21 mouse cellular contexts compared by ENCODE assay signal in the genomic region with DNA sequence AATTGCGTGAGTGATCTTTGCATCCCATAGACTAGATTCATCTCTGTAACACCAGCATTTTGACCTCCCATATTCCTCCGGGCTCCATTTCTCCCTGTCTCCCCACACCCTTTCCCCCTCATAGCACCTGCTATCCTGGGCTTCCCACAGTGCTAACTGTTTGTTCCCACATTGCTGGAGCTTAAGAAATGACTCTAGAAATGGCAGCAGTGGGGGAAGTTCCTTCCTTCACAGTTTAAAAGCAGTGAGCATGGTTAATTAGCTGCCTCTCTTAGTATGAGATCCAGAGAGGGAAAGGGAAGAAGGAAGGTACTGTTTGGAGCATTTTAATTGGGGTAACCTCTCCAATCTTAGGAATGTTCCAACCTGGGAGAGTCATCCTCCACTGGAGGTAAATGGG.
DNase-seq lines count a peak whose midpoint lies in the region; ATAC-seq lines count a peak whose summit lies in the region.
"Had no signal": no experiment of that assay in that cellular context is flagged by ENCODE, and none has a peak within 500 bp of the region (broad histone marks: within the 10 kb centered on the region; RNA-seq: fewer than 3 reads in every experiment).

No protein-coding gene starts in this region.

- no peaks in the 10 kb centered on the region for H3K4me1 ChIP-seq in hindbrain, embryonic 16.5 days (ENCODE audit: control insufficient read depth, insufficient read depth, low read depth, low read length)
- no peaks in the 10 kb centered on the region for H3K4me1 ChIP-seq in hindbrain, embryonic 14.5 days (replicated peaks; ENCODE audit: control insufficient read depth, insufficient read depth, low read length)
- H3K4me1 ChIP-seq: embryonic facial prominence, embryonic 15.5 days; heart, embryonic 10.5 days; hindbrain, embryonic 12.5 days had no signal

- peak overlapping the region; percentile 17; the same call in 1 of the 2 replicates for H3K27ac ChIP-seq in hindbrain, embryonic 16.5 days (ENCODE audit: low read depth, low read length)
- no peak overlapping the region for H3K27ac ChIP-seq in hindbrain, embryonic 14.5 days
- H3K27ac ChIP-seq: embryonic facial prominence, embryonic 15.5 days; forebrain, embryonic 10.5 days; heart, embryonic 10.5 days; hindbrain, embryonic 12.5 days had no signal

- no peak overlapping the region for H3K4me3 ChIP-seq in hindbrain, embryonic 16.5 days (ENCODE audit: low read length)
- H3K4me3 ChIP-seq in hindbrain, embryonic 14.5 days (replicated peaks; ENCODE audit: low read length): no peak overlapping the region
- H3K4me3 ChIP-seq: embryonic facial prominence, embryonic 15.5 days; erythroblast, embryonic 14.5 days; forebrain, embryonic 10.5 days; heart, embryonic 10.5 days; hindbrain, embryonic 12.5 days had no signal

- H3K9ac ChIP-seq in hindbrain, embryonic 16.5 days (ENCODE audit: low read depth, low read length): no peak overlapping the region
- H3K9ac ChIP-seq in hindbrain, embryonic 14.5 days: no peak overlapping the region
- H3K9ac ChIP-seq: embryonic facial prominence, embryonic 15.5 days; hindbrain, embryonic 12.5 days had no signal

- H3K27me3 ChIP-seq in hindbrain, embryonic 16.5 days (replicated peaks; ENCODE audit: control insufficient read depth, insufficient read depth, low read length): no peaks in the 10 kb centered on the region
- H3K27me3 ChIP-seq in hindbrain, embryonic 14.5 days (ENCODE audit: control insufficient read depth, insufficient read depth, low read length): no peaks in the 10 kb centered on the region
- H3K27me3 ChIP-seq: embryonic facial prominence, embryonic 15.5 days; hindbrain, embryonic 12.5 days had no signal

- H3K4me2 ChIP-seq in hindbrain, embryonic 16.5 days (ENCODE audit: low read length): no peak overlapping the region
- no peak overlapping the region for H3K4me2 ChIP-seq in hindbrain, embryonic 14.5 days (replicated peaks)
- H3K4me2 ChIP-seq: embryonic facial prominence, embryonic 15.5 days; hindbrain, embryonic 12.5 days had no signal

- no peaks in the 10 kb centered on the region for H3K9me3 ChIP-seq in hindbrain, embryonic 16.5 days (ENCODE audit: control insufficient read depth, low read length)
- no peaks in the 10 kb centered on the region for H3K9me3 ChIP-seq in hindbrain, embryonic 14.5 days (ENCODE audit: control insufficient read depth, low read length)
- H3K9me3 ChIP-seq: embryonic facial prominence, embryonic 15.5 days; forebrain, embryonic 10.5 days; heart, embryonic 10.5 days; hindbrain, embryonic 12.5 days had no signal

- intact Hi-C loops in left cerebral cortex, postnatal 14 days (cut with DNase I): no loop called here
- intact Hi-C loops in left cerebral cortex, postnatal 10 days (cut with DNase I): no loop called here
- intact Hi-C loops in left cerebral cortex, postnatal 36 days (cut with DNase I): no loop called here

- WGBS in hindbrain, embryonic 16.5 days: 94% methylated on average over 2 of the region's 2 CpGs
- WGBS in hindbrain, embryonic 14.5 days: 93% methylated on average over 2 of the region's 2 CpGs

- H3K36me3 ChIP-seq in hindbrain, embryonic 16.5 days (ENCODE audit: control insufficient read depth, insufficient read depth, low read length): no peaks in the 10 kb centered on the region
- no peaks in the 10 kb centered on the region for H3K36me3 ChIP-seq in hindbrain, embryonic 14.5 days (replicated peaks; ENCODE audit: control insufficient read depth, insufficient read depth)
- H3K36me3 ChIP-seq: embryonic facial prominence, embryonic 15.5 days; forebrain, embryonic 10.5 days; heart, embryonic 10.5 days; hindbrain, embryonic 12.5 days had no signal

- DNase-seq in hindbrain, embryonic 14.5 days (ENCODE audit: low spot score): no peak
- DNase-seq in left cerebral cortex, postnatal 14 days (ENCODE audit: low spot score in 2 of 2): peak; percentile 15 to 28
- DNase-seq in left cerebral cortex, postnatal 10 days (ENCODE audit: extremely low spot score in 1 of 2, low spot score in 2 of 2): no peak
- peak; percentile 30 to 32 for DNase-seq in left cerebral cortex, postnatal 36 days (ENCODE audit: low spot score in 2 of 2)
- no peak for DNase-seq in spleen, adult 12 weeks (ENCODE audit: low spot score)
- DNase-seq: adrenal gland, adult 2 months; adrenal gland, postnatal 25 days; cerebellum, adult 2 months; cerebellum, postnatal 10 days; embryo, embryonic 11 days; gastrocnemius, postnatal 10 days; heart, adult 18-20 months; heart, postnatal 10 days; heart, postnatal 4 days had no signal

- no peak for ATAC-seq in hindbrain, embryonic 16.5 days
- ATAC-seq in hindbrain, embryonic 14.5 days (ENCODE audit: low FRiP score): no peak
- ATAC-seq: forebrain, embryonic 14.5 days had no signal

Comparison
In these comparisons a context has a peak if more than half of its experiments do, and no peak if none do; other contexts are left out.
1. DNase-seq: peak in left cerebral cortex, postnatal 14 days (2 of 2) and left cerebral cortex, postnatal 36 days (2 of 2); none in hindbrain, embryonic 14.5 days (single experiment), left cerebral cortex, postnatal 10 days (0 of 2) and spleen, adult 12 weeks (single experiment).